Mouse (Mus musculus) brain, embryonic 18.5 days (tissue): ENCODE results near the gene Ppt2.

Source experiments
- DNase-seq: peaks from one replicate; pipeline ENCODE4 v3.0.0-alpha.2; 2012; ENCODE audit warnings: low read depth, low spot score

Ppt2 gene

GRCm38 (mm10) chr17:34639461-34640255 lies 11.3 kb upstream of the Ppt2 start:
- no peak for DNase-seq

- no peak for DNase-seq
Measured at GRCm38 (mm10) chr17:34637459-34637858, 9.1 kb upstream of the Ppt2 start.

- no peak for DNase-seq
Measured at GRCm38 (mm10) chr17:34635671-34636070, 7.4 kb upstream of the Ppt2 start.

- DNase-seq = no peak
Measured at GRCm38 (mm10) chr17:34632261-34632691, 4.0 kb upstream of the Ppt2 start.

GRCm38 (mm10) chr17:34631647-34632046 lies 3.3 kb upstream of the Ppt2 start:
- DNase-seq = no peak

- DNase-seq = no peak
Measured at GRCm38 (mm10) chr17:34630761-34631301, 2.5 kb upstream of the Ppt2 start.

GRCm38 (mm10) chr17:34629796-34630603 lies 1.7 kb upstream of the Ppt2 start:
- DNase-seq = no peak

GRCm38 (mm10) chr17:34629221-34629751 lies 976 bp upstream of the Ppt2 start, which contains the start of gene Prrt1:
TSS of gene Prrt1 (plus strand) at chr17:34629533.
- peak; percentile 78 for DNase-seq

- no peak for DNase-seq
Measured at GRCm38 (mm10) chr17:34628644-34628967, 296 bp upstream of the Ppt2 start.

GRCm38 (mm10) chr17:34627093-34627942 lies 992 bp downstream of the Ppt2 start:
- peak; percentile 84 for DNase-seq

GRCm38 (mm10) chr17:34626773-34627092 lies 1.6 kb downstream of the Ppt2 start:
- no peak for DNase-seq

GRCm38 (mm10) chr17:34626062-34626772 lies 2.1 kb downstream of the Ppt2 start:
- DNase-seq = no peak

GRCm38 (mm10) chr17:34624981-34625380 lies 3.3 kb downstream of the Ppt2 start:
- DNase-seq = no peak

GRCm38 (mm10) chr17:34623161-34623560 lies 5.1 kb downstream of the Ppt2 start:
- no peak for DNase-seq

- DNase-seq = no peak
Measured at GRCm38 (mm10) chr17:34621006-34621405, 7.3 kb downstream of the Ppt2 start.

- no peak for DNase-seq
Measured at GRCm38 (mm10) chr17:34618999-34619398, 9.3 kb downstream of the Ppt2 start.

GRCm38 (mm10) chr17:34615871-34616270 lies 12.4 kb downstream of the Ppt2 start, which contains the start of gene Egfl8:
TSS of gene Egfl8 (minus strand) at chr17:34615971.
- DNase-seq = no peak

GRCm38 (mm10) chr17:34613830-34614229 lies 14.5 kb downstream of the Ppt2 start:
- DNase-seq = no peak

GRCm38 (mm10) chr17:34613054-34613645 lies 15.2 kb downstream of the Ppt2 start:
- no peak for DNase-seq

GRCm38 (mm10) chr17:34611050-34611449 lies 17.3 kb downstream of the Ppt2 start:
- DNase-seq = no peak
